Mouse (Mus musculus): ENCODE results near the gene Olfr1361. TPM values are rescaled to one million over a fixed set of nuclear protein-coding genes. Genes with fewer than 3 reads are reported as not detected.

Gene Olfr1361
- polyA plus RNA-seq (2015; fragmentation: Nextera tagmentation; extraction: Ambion mirVana): not detected in 2 replicates

DNA sequence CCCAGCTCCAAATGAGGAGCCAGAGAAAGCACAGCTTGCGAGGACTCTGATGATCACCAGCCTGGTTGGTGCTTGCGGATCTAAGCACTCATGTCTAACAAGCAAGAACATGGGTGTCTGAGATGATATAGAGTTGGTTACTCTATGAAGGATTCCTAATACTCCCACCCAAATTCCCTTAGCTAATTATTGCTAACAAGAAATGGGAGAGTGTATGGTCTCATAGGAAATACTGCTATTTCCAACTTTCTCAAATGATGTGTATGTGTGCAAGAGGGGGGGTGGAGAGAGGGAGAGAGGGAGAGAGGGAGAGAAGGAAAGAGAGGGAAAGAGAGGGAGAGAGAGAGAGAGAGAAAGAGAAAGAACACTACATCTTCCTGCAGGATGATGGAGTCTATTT is at the start of gene Olfr1361:
Gene Olfr1361 (minus strand): TSS at position 101 of the 400 bp plus-strand sequence.
- WGBS: 59% methylated on average over 2 of the region's 2 CpGs
- Histone ChIP-seq H3K36me3 (no peaks in the 10 kb centered on the region), H3K9ac (no peak within 1 kb of the TSS), H3K27ac (no peak within 1 kb of the TSS), H3K4me3 (no peak within 1 kb of the TSS), H3K27me3 (no peaks in the 10 kb centered on the region), H3K9me3 (no peaks in the 10 kb centered on the region), H3K4me1 (no peaks in the 10 kb centered on the region), H3K4me2 (no peak within 1 kb of the TSS)
- no peak for ATAC-seq (ENCODE audit: insufficient number of reproducible peaks, low FRiP score, low TSS enrichment, low read depth)

DNA sequence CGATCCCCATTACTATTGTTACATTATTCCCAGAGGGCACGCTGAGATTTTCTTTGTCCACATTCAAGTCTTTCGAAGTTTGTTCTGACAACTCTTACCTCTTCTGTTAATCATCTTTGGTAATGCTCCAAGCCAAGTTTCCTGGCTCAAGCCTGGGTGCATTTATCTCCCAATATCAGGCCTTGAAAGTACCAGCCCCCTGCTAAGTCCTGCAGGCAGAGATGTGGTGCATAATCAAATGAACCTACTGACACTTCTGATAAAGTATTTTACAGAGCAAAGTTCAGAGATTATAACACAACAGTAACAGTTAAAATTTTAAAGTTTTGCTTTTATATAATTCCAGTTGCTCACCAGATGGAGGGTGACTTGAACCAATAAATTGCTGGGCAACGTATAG is 48.5 kb upstream of the Olfr1361 start:
- peak overlapping the region; percentile 68 for H3K4me3 ChIP-seq
- no peak for ATAC-seq (ENCODE audit: insufficient number of reproducible peaks, low FRiP score, low TSS enrichment, low read depth)
- no peak overlapping the region; the same call in 1 of the 2 replicates for H3K27ac ChIP-seq
- no peaks in the 10 kb centered on the region for H3K9me3 ChIP-seq
- H3K4me2 ChIP-seq: peak overlapping the region; percentile 52
- no peak overlapping the region for H3K9ac ChIP-seq
- H3K4me1 ChIP-seq: peaks cover 9% of the 10 kb centered on the region
- 28% methylated on average over 4 of the region's 4 CpGs for WGBS
- H3K27me3 ChIP-seq: no peaks in the 10 kb centered on the region
- no peaks in the 10 kb centered on the region for H3K36me3 ChIP-seq

DNA sequence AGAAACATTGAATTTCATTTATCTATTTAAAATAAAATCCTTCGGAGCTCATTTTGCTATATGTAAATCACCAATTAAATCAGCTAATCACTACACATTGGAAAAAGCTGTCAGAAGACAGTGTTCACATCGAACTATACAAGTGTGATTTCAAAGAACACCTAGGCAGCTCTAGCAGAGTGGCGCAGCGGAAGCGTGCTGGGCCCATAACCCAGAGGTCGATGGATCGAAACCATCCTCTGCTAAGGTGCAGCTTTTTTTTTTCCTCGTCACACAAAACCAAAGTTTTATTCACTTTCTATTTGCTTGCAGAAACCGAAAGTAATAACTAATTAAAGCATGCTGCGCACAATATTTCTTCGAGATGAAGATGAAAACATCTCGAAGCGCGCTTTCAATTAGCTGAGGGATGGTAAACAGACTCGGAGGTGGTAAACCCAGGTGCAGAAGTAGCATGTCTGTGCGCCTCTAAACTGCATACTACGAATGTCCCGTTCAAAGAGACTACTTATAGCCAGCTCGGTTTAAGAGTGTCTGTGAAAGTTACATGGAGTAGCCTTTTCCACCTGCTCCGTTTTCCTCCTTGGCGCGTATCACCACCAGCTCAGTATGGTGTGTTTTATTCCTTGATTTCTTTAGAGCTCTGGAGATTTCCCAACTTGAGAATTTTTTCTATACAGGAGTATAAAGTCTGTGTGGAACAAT is 47.8 kb upstream of the Olfr1361 start:
- H3K27me3 ChIP-seq: no peaks in the 10 kb centered on the region
- no peaks in the 10 kb centered on the region for H3K36me3 ChIP-seq
- peaks cover 9% of the 10 kb centered on the region for H3K4me1 ChIP-seq
- H3K27ac ChIP-seq: peak overlapping the region; percentile 68
- WGBS: 3% methylated on average over 22 of the region's 22 CpGs
- 0 out of 2 replicates have a peak overlapping the region, but pooled peaks have one; percentile 18 for H3K9ac ChIP-seq
- peak overlapping the region; percentile 68 for H3K4me3 ChIP-seq
- H3K9me3 ChIP-seq: no peaks in the 10 kb centered on the region
- ATAC-seq (ENCODE audit: insufficient number of reproducible peaks, low FRiP score, low TSS enrichment, low read depth): peak; percentile 81
- H3K4me2 ChIP-seq: peak overlapping the region; percentile 52

DNA sequence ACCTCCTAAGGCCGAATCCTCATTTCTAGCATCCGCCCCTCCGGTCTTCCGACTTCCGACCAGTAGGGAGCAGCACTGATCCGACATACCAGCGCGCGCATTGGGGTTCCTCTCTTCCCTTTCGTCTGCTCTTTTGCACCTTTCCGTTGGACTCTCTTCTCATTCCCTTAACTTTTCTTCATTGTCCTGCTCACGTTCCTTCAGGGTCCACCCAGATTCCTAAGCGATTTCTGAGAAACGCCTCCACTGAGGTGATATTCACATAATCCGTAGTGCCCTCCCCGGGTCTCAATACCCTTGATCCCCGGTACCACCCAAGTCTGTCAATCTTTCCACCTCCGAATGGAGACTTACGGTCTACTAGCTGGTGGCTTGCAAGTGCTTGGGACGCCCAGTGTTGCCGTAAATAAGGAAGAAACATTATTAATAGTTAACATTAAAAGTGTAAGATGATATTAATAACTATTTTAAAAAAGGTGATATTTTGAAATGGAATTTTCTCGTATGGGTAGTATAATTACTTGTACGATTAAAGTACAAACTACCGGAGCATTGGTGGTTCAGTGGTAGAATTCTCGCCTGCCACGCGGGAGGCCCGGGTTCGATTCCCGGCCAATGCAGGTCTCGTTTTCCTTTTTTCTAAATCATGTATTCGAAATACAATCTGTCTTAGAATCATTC is 47.0 kb upstream of the Olfr1361 start:
- peak; percentile 83 for ATAC-seq (ENCODE audit: insufficient number of reproducible peaks, low FRiP score, low TSS enrichment, low read depth)
- WGBS: under 1% methylated on average over 32 of the region's 32 CpGs
- H3K27ac ChIP-seq: peak overlapping the region; percentile 91

GRCm38 (mm10) chr13:21706669-21707068 is 43.5 kb upstream of the Olfr1361 start:
- no peaks in the 10 kb centered on the region for H3K9me3 ChIP-seq
- no peak overlapping the region for H3K27ac ChIP-seq
- 73% methylated on average over 4 of the region's 4 CpGs for WGBS
- ATAC-seq (ENCODE audit: insufficient number of reproducible peaks, low FRiP score, low TSS enrichment, low read depth): no peak
- no peak overlapping the region for H3K9ac ChIP-seq
- no peaks in the 10 kb centered on the region for H3K4me1 ChIP-seq
- no peaks in the 10 kb centered on the region for H3K36me3 ChIP-seq
- no peak overlapping the region for H3K4me2 ChIP-seq
- no peaks in the 10 kb centered on the region for H3K27me3 ChIP-seq
- no peak overlapping the region for H3K4me3 ChIP-seq

More for the DNA sequence above, 47.0 kb upstream of the Olfr1361 start:
- H3K4me1 ChIP-seq: peaks cover 4% of the 10 kb centered on the region
- H3K27me3 ChIP-seq: no peaks in the 10 kb centered on the region
- H3K36me3 ChIP-seq: no peaks in the 10 kb centered on the region
- H3K9ac ChIP-seq: peak overlapping the region; percentile 44; the same call in 1 of the 2 replicates
- no peaks in the 10 kb centered on the region for H3K9me3 ChIP-seq
- H3K4me3 ChIP-seq: peak overlapping the region; percentile 68
- H3K4me2 ChIP-seq: peak overlapping the region; percentile 30; the same call in 1 of the 2 replicates

DNA sequence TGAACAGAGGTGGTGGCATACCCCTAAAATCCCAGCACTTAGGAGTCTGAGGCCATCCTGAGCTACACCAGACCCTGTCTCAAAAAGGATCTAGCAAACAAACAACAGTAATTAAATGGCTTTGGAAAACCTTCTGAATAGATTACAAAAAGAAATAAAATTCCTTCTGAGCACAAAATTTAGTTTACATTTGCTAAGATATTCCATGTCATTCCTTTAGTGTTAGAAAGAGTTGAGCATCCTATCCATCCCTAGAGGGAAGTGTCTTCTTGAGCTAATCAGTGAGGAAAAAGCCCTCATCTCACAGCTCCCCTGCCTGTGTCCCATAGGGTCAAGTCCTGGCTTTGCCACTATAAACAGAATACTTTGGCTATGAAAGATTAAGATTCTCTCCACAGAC is 34.6 kb upstream of the Olfr1361 start, which contains the start of gene Olfr1359:
Gene Olfr1359 (plus strand): TSS at position 301 of the 400 bp plus-strand sequence.
- H3K27ac ChIP-seq: no peak within 1 kb of the TSS
- no peak for ATAC-seq (ENCODE audit: insufficient number of reproducible peaks, low FRiP score, low TSS enrichment, low read depth)
- H3K9ac ChIP-seq: no peak within 1 kb of the TSS
- no peaks in the 10 kb centered on the region for H3K9me3 ChIP-seq
- no peak within 1 kb of the TSS for H3K4me2 ChIP-seq
- H3K4me3 ChIP-seq: no peak within 1 kb of the TSS
- H3K4me1 ChIP-seq: no peaks in the 10 kb centered on the region
- no peaks in the 10 kb centered on the region for H3K27me3 ChIP-seq
- H3K36me3 ChIP-seq: no peaks in the 10 kb centered on the region

- Histone ChIP-seq H3K4me3 (no peak within 1 kb of the TSS), H3K4me1 (no peaks in the 10 kb centered on the region), H3K9ac (no peak within 1 kb of the TSS), H3K27me3 (no peaks in the 10 kb centered on the region), H3K4me2 (no peak within 1 kb of the TSS), H3K9me3 (no peaks in the 10 kb centered on the region), H3K27ac (no peak within 1 kb of the TSS), H3K36me3 (no peaks in the 10 kb centered on the region)
- no peak for ATAC-seq (ENCODE audit: insufficient number of reproducible peaks, low FRiP score, low TSS enrichment, low read depth)
- WGBS: 77% methylated on average over 2 of the region's 2 CpGs
These were observed 14.1 kb upstream of the Olfr1361 start, which contains the start of gene Olfr1360 for GRCm38 (mm10) chr13:21677305-21677704. TSS of gene Olfr1360 (minus strand) at chr13:21677405.

GRCm38 (mm10) chr13:21642418-21642817 is 20.8 kb downstream of the Olfr1361 start, which contains the start of gene Olfr11:
TSS of gene Olfr11 (minus strand) at chr13:21642518.
- Histone ChIP-seq H3K36me3 (no peaks in the 10 kb centered on the region), H3K27me3 (no peaks in the 10 kb centered on the region), H3K27ac (no peak within 1 kb of the TSS), H3K9ac (no peak within 1 kb of the TSS), H3K4me3 (no peak within 1 kb of the TSS), H3K4me1 (no peaks in the 10 kb centered on the region), H3K4me2 (no peak within 1 kb of the TSS), H3K9me3 (no peaks in the 10 kb centered on the region)
- no peak for ATAC-seq (ENCODE audit: insufficient number of reproducible peaks, low FRiP score, low TSS enrichment, low read depth)
- 85% methylated on average over 2 of the region's 2 CpGs for WGBS

- Histone ChIP-seq H3K9ac (no peak within 1 kb of the TSS), H3K27me3 (no peaks in the 10 kb centered on the region), H3K4me2 (no peak within 1 kb of the TSS), H3K9me3 (no peaks in the 10 kb centered on the region), H3K4me1 (no peaks in the 10 kb centered on the region), H3K27ac (no peak within 1 kb of the TSS), H3K4me3 (no peak within 1 kb of the TSS), H3K36me3 (no peaks in the 10 kb centered on the region)
- no peak for ATAC-seq (ENCODE audit: insufficient number of reproducible peaks, low FRiP score, low TSS enrichment, low read depth)
These were observed 49.3 kb downstream of the Olfr1361 start, which contains the start of gene Olfr1362 for GRCm38 (mm10) chr13:21613922-21614321. TSS of gene Olfr1362 (minus strand) at chr13:21614022.

Other genes starting within 250 kb of the Olfr1361 start
- gene Pgbd1, start 222.3 kb downstream of the Olfr1361 start, polyA plus RNA-seq (2015; fragmentation: Nextera tagmentation; extraction: Ambion mirVana): 2.4 and 2.5 TPM in 2 replicates
- 26.1 and 26.3 TPM in 2 replicates for gene Zscan26, start 209.7 kb downstream of the Olfr1361 start, polyA plus RNA-seq (2015; fragmentation: Nextera tagmentation; extraction: Ambion mirVana)
- 2.2 and 2.3 TPM in 2 replicates for gene Nkapl, start 194.9 kb downstream of the Olfr1361 start, polyA plus RNA-seq (2015; fragmentation: Nextera tagmentation; extraction: Ambion mirVana)
- gene Zkscan4, start 184.5 kb downstream of the Olfr1361 start, polyA plus RNA-seq (2015; fragmentation: Nextera tagmentation; extraction: Ambion mirVana): 3.4 and 4.1 TPM in 2 replicates
- gene Gm10065, start 183.9 kb downstream of the Olfr1361 start, polyA plus RNA-seq (2015; fragmentation: Nextera tagmentation; extraction: Ambion mirVana): not detected in 2 replicates
- gene AK157302, start 168.2 kb downstream of the Olfr1361 start, polyA plus RNA-seq (2015; fragmentation: Nextera tagmentation; extraction: Ambion mirVana): 0.19 and 0.41 TPM in 2 replicates
- 5.2 and 7.3 TPM in 2 replicates for gene Gm11273, start 162.0 kb downstream of the Olfr1361 start, polyA plus RNA-seq (2015; fragmentation: Nextera tagmentation; extraction: Ambion mirVana)
- 6.1 TPM in 2 replicates for gene Zkscan8, start 132.3 kb downstream of the Olfr1361 start, polyA plus RNA-seq (2015; fragmentation: Nextera tagmentation; extraction: Ambion mirVana)
- gene Olfr1366, start 120.6 kb downstream of the Olfr1361 start, polyA plus RNA-seq (2015; fragmentation: Nextera tagmentation; extraction: Ambion mirVana): 0.17 and 0.18 TPM in 2 replicates
- gene Olfr1535, start 103.5 kb downstream of the Olfr1361 start, polyA plus RNA-seq (2015; fragmentation: Nextera tagmentation; extraction: Ambion mirVana): not detected in 2 replicates
- gene Olfr1364, start 81.6 kb downstream of the Olfr1361 start, polyA plus RNA-seq (2015; fragmentation: Nextera tagmentation; extraction: Ambion mirVana): not detected in 2 replicates
- gene Olfr1362, start 49.4 kb downstream of the Olfr1361 start, polyA plus RNA-seq (2015; fragmentation: Nextera tagmentation; extraction: Ambion mirVana): not detected in 2 replicates
- not detected in 2 replicates for gene Olfr11, start 20.9 kb downstream of the Olfr1361 start, polyA plus RNA-seq (2015; fragmentation: Nextera tagmentation; extraction: Ambion mirVana)
- gene Olfr1360, start 14.0 kb upstream of the Olfr1361 start, polyA plus RNA-seq (2015; fragmentation: Nextera tagmentation; extraction: Ambion mirVana): not detected in 2 replicates
- not detected in 2 replicates for gene Olfr1359, start 34.7 kb upstream of the Olfr1361 start, polyA plus RNA-seq (2015; fragmentation: Nextera tagmentation; extraction: Ambion mirVana)
- gene Hist1h2bl, start 52.8 kb upstream of the Olfr1361 start, polyA plus RNA-seq (2015; fragmentation: Nextera tagmentation; extraction: Ambion mirVana): 0.96 and 1.2 TPM in 2 replicates
- 17.1 and 23.9 TPM in 2 replicates for gene Hist1h2ai, start 53.0 kb upstream of the Olfr1361 start, polyA plus RNA-seq (2015; fragmentation: Nextera tagmentation; extraction: Ambion mirVana)
- 3.5 and 7.6 TPM in 2 replicates for gene Hist1h3h, start 54.3 kb upstream of the Olfr1361 start, polyA plus RNA-seq (2015; fragmentation: Nextera tagmentation; extraction: Ambion mirVana)
- gene Hist1h2bm, start 58.7 kb upstream of the Olfr1361 start, polyA plus RNA-seq (2015; fragmentation: Nextera tagmentation; extraction: Ambion mirVana): 2.5 and 4.5 TPM in 2 replicates
- gene Hist1h4j, start 71.7 kb upstream of the Olfr1361 start, polyA plus RNA-seq (2015; fragmentation: Nextera tagmentation; extraction: Ambion mirVana): 1.1 and 1.2 TPM in 2 replicates
- 4.1 TPM in 1 of 2 replicates, not detected in the other for gene Hist1h4k, start 87.1 kb upstream of the Olfr1361 start, polyA plus RNA-seq (2015; fragmentation: Nextera tagmentation; extraction: Ambion mirVana)
- 11.6 and 26.1 TPM in 2 replicates for gene Hist1h2ak, start 90.4 kb upstream of the Olfr1361 start, polyA plus RNA-seq (2015; fragmentation: Nextera tagmentation; extraction: Ambion mirVana)
- gene Hist1h2bn, start 90.7 kb upstream of the Olfr1361 start, polyA plus RNA-seq (2015; fragmentation: Nextera tagmentation; extraction: Ambion mirVana): 4.2 TPM in 1 of 2 replicates, not detected in the other
- 21.1 and 23.5 TPM in 2 replicates for gene Hist1h1b, start 117.2 kb upstream of the Olfr1361 start, polyA plus RNA-seq (2015; fragmentation: Nextera tagmentation; extraction: Ambion mirVana)
- gene Hist1h3i, start 120.0 kb upstream of the Olfr1361 start, polyA plus RNA-seq (2015; fragmentation: Nextera tagmentation; extraction: Ambion mirVana): 81.7 and 109 TPM in 2 replicates
- gene Hist1h2an, start 123.8 kb upstream of the Olfr1361 start, polyA plus RNA-seq (2015; fragmentation: Nextera tagmentation; extraction: Ambion mirVana): 3.5 and 4.6 TPM in 2 replicates
- 1.00 TPM in 1 of 2 replicates, not detected in the other for gene Hist1h2bp, start 124.1 kb upstream of the Olfr1361 start, polyA plus RNA-seq (2015; fragmentation: Nextera tagmentation; extraction: Ambion mirVana)
- 11.7 and 18.0 TPM in 2 replicates for gene Hist1h2bq, start 146.8 kb upstream of the Olfr1361 start, polyA plus RNA-seq (2015; fragmentation: Nextera tagmentation; extraction: Ambion mirVana)
- 1.9 TPM in 1 of 2 replicates, not detected in the other for gene Hist1h2ao, start 147.1 kb upstream of the Olfr1361 start, polyA plus RNA-seq (2015; fragmentation: Nextera tagmentation; extraction: Ambion mirVana)
- not detected in 2 replicates for gene Hist1h4m, start 148.4 kb upstream of the Olfr1361 start, polyA plus RNA-seq (2015; fragmentation: Nextera tagmentation; extraction: Ambion mirVana)
- 9.4 and 12.8 TPM in 2 replicates for gene Hist1h4n, start 168.8 kb upstream of the Olfr1361 start, polyA plus RNA-seq (2015; fragmentation: Nextera tagmentation; extraction: Ambion mirVana)
- 2,482 and 2,904 TPM in 2 replicates for gene Hist1h2ap, start 170.1 kb upstream of the Olfr1361 start, polyA plus RNA-seq (2015; fragmentation: Nextera tagmentation; extraction: Ambion mirVana)
- 12.5 and 17.9 TPM in 2 replicates for gene Hist1h2br, start 170.4 kb upstream of the Olfr1361 start, polyA plus RNA-seq (2015; fragmentation: Nextera tagmentation; extraction: Ambion mirVana)

Measured in limb, embryonic 15.5 days (tissue).